Mouse (Mus musculus) erythroblast, embryonic 14.5 days (primary cell): ENCODE measurements around the gene Cdkl3. TPM values are rescaled to one million over a fixed set of nuclear protein-coding genes. Genes with fewer than 3 reads are reported as not detected.
"Not testable (repeated sequence)": the region's sequence is repeated elsewhere in the genome, so short reads cannot be mapped to it uniquely, and the experiment has no call there.

Experiments
- H3K27me3 ChIP-seq: 2 replicates; pipeline ENCODE4 v1.6.1; 2012; ENCODE audit warnings: inconsistent platforms; ENCODE audit not compliant: control insufficient read depth
- H3K36me3 ChIP-seq: 2 replicates; pipeline ENCODE4 v1.6.1; 2012; ENCODE audit warnings: mild to moderate bottlenecking, inconsistent platforms; ENCODE audit not compliant: control insufficient read depth
- H3K4me1 ChIP-seq: 2 replicates; pipeline ENCODE4 v1.6.1; 2012; ENCODE audit warnings: inconsistent platforms; ENCODE audit not compliant: control insufficient read depth
- H3K4me3 ChIP-seq: replicated peaks from 2 replicates; pipeline ENCODE3; 2012; ENCODE audit warnings: moderate library complexity, mild to moderate bottlenecking, inconsistent platforms
- H3K9me3 ChIP-seq: 2 replicates; pipeline ENCODE4 v1.6.1; 2012; ENCODE audit warnings: low read length, inconsistent platforms, mixed read lengths; ENCODE audit not compliant: control insufficient read depth
- GATA1 ChIP-seq: IDR thresholded peaks from 2 replicates; pipeline ENCODE4 v1.6.1; 2012; ENCODE audit warnings: low read length, inconsistent platforms, mixed read lengths
- TAL1 ChIP-seq: IDR thresholded peaks from 3 replicates; pipeline ENCODE4 v1.6.1; 2012; ENCODE audit warnings: low read length, inconsistent platforms, mixed read lengths
- polyA plus RNA-seq: library from polyadenylated mRNA; stranded (reverse); fragments of >175 nt; gene quantifications from 2 replicates; pipeline ENCODE4 v1.2.3, GENCODE M21; 2012

Cdkl3 gene
- polyA plus RNA-seq, 1 experiment: not detected

DNA sequence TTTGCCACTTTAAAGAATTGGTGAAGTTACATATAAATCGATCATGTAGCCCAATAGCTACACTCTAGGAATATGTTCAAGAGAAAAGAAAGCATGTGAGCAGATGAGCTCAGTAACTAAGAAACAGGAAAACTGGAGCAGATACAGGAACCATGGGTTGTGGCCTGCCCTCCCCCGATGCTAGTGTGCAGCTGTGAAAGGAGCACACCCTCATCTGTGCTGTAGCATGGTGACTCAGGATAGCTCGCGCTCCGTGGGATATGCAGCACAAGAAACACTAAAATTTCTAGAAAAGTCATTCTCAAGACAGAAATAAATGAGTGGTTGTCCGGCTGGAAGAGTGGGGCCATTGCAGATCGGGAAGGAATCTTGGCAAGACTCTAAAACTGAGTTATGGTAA, 113.1 kb downstream of the Cdkl3 start:
- Histone ChIP-seq H3K4me3 (no peak overlapping the region), H3K27me3 (no peaks in the 10 kb centered on the region), H3K9me3 (peaks cover 6% of the 10 kb centered on the region), H3K36me3 (peaks cover 100% of the 10 kb centered on the region), H3K4me1 (peaks cover 43% of the 10 kb centered on the region)
- TF ChIP-seq GATA1: no peak

GRCm38 (mm10) chr11:52120415-52120814, 116.4 kb downstream of the Cdkl3 start:
- not testable (repeated sequence) for H3K27me3 ChIP-seq, H3K4me3 ChIP-seq, H3K9me3 ChIP-seq
- peaks cover 100% of the 10 kb centered on the region for H3K36me3 ChIP-seq
- H3K4me1 ChIP-seq: peaks cover 30% of the 10 kb centered on the region

GRCm38 (mm10) chr11:52122045-52122444, 118.0 kb downstream of the Cdkl3 start:
- H3K36me3 ChIP-seq: peaks cover 98% of the 10 kb centered on the region
- no peak overlapping the region for H3K4me3 ChIP-seq
- H3K4me1 ChIP-seq: peaks cover 15% of the 10 kb centered on the region
- H3K9me3 ChIP-seq: peaks cover 6% of the 10 kb centered on the region
- no peaks in the 10 kb centered on the region for H3K27me3 ChIP-seq
- TF ChIP-seq TAL1: no peak

DNA sequence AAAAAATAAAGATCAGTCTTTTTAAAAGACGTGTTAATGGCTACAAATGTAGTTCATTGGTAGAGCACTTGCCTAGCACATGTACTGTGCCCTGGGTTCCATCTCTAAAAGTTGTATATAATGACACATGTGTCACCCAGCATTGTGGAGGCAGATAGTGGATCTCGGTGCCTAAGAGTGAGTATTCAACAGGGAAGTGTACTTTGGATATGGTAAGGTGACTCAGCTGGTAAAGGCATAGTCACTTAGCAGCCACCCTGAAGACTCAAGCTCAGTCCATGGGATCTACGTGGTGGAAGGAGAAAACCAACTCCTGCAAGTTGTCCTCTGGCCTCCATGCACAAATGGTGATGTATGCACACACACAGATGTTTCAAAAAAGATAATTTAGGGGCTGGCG, 120.4 kb downstream of the Cdkl3 start:
- Histone ChIP-seq H3K9me3 (peaks cover 6% of the 10 kb centered on the region), H3K4me1 (peaks cover 13% of the 10 kb centered on the region), H3K27me3 (no peaks in the 10 kb centered on the region), H3K4me3 (no peak overlapping the region), H3K36me3 (peaks cover 87% of the 10 kb centered on the region)
- TF ChIP-seq GATA1 (no peak), TAL1 (no peak)

DNA sequence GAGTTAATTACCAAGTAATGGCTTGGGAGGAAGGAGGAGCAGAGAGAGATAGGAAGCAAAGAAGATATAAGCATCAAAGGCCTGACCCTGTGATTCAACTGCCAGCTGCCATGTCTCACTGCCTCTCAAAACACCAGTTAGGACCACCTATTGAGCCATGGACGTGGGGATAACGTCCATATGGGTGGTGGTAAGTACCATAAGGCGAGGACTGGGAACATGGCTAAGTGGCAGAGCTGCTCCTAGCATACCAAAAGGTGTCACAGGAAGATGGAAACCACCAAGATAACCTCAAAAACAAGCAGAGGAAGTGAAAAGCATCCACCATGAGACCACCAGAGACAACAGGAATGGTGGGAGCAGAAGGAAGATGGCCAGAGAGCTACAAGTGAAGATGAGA, 123.1 kb downstream of the Cdkl3 start:
- peaks cover 60% of the 10 kb centered on the region for H3K36me3 ChIP-seq
- no peaks in the 10 kb centered on the region for H3K9me3 ChIP-seq
- peaks cover 13% of the 10 kb centered on the region for H3K4me1 ChIP-seq
- H3K4me3 ChIP-seq: no peak overlapping the region
- no peaks in the 10 kb centered on the region for H3K27me3 ChIP-seq
- no peak for TF ChIP-seq GATA1
- no peak for TF ChIP-seq TAL1

- no peak for TF ChIP-seq GATA1
- TF ChIP-seq TAL1: no peak
- Histone ChIP-seq H3K36me3 (peaks cover 54% of the 10 kb centered on the region), H3K4me3 (no peak overlapping the region), H3K9me3 (no peaks in the 10 kb centered on the region), H3K27me3 (no peaks in the 10 kb centered on the region), H3K4me1 (peaks cover 13% of the 10 kb centered on the region)
These were observed 123.7 kb downstream of the Cdkl3 start for GRCm38 (mm10) chr11:52127760-52128159.

DNA sequence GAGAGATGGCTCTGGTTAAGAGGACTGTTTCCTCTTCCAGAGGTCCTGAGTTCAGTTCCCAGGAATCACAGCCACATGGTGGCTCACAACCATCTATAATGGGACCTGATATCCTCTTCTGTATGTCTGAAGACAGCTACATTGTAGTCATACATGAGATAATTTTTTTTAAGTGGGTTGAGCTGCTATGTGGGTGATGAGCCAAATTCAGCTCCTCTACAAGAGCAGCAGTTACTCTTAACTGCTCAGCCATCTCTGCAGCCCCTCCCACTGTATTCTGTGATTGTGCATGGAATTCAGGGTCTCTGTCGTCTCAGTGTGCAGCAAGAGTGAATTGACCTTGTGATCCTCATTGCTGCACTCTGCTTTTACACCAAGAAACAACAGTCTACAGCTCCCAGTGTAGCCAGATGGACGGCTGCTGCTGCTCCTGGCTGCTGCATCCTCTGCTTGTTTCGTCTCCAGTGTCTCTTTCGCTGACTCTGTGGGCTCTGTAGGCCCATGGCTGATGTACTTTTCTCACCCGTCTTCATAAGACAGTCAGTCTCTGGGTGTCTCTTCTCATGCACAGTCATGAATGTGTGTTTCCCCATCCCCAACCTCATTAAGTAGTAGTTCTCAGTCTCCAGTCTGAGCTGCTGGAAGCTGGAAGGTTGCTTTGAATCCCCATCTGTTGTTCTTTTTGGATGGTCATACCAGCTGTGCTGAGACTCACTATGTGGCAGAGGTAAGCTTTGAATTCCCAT, 124.5 kb downstream of the Cdkl3 start:
- Histone ChIP-seq H3K9me3 (no peaks in the 10 kb centered on the region), H3K27me3 (no peaks in the 10 kb centered on the region), H3K4me1 (peaks cover 11% of the 10 kb centered on the region), H3K4me3 (no peak overlapping the region), H3K36me3 (peaks cover 47% of the 10 kb centered on the region)
- TF ChIP-seq GATA1: no peak
- TF ChIP-seq TAL1: no peak

- Histone ChIP-seq H3K4me3 (no peak overlapping the region), H3K36me3 (peaks cover 40% of the 10 kb centered on the region), H3K9me3 (no peaks in the 10 kb centered on the region), H3K4me1 (peaks cover 7% of the 10 kb centered on the region), H3K27me3 (no peaks in the 10 kb centered on the region)
- TF ChIP-seq GATA1 (no peak), TAL1 (no peak)
These were observed 125.2 kb downstream of the Cdkl3 start for GRCm38 (mm10) chr11:52129171-52129570.

DNA sequence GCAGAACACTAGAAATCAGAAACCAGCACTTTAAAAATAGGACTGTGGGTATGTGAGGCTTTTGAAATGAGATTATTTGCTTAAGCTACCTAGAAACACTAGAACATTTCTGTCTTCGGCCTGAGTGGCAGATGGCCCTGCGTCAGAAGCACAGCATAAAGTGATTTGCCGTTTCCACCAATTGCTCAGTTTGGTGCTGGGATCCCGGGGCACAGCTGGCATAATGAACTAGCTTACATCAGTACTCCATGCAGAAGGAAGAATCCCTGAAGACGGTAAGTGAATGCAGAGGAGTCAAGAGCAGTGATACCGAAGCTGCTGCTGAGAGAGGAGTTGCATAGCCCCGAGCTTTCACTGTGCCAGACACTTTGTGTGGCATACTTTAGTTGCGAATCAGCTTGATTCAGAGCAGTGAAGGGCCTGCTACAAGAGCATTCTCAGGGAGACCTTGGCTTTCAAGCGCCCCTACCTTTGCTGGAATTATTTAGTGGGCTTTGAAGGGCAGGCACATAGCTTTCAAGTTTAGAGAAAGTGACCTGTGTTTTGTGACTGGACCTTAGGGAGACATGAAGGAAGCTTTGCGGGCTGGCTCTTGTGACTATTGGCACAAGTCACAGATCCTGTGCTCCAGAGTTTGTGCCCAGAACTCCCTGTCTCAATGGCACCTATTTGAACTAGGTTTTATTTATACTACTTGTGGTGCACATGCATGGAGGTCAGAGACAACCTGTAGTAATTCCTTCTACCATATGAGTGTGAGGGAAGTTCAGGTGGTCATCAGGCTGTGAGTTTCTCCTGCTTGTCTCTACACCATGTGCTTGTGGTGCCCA, 125.8 kb downstream of the Cdkl3 start:
- Histone ChIP-seq H3K36me3 (peaks cover 33% of the 10 kb centered on the region), H3K9me3 (no peaks in the 10 kb centered on the region), H3K4me1 (peaks cover 2% of the 10 kb centered on the region; the same call in 1 of the 2 replicates), H3K27me3 (no peaks in the 10 kb centered on the region), H3K4me3 (no peak overlapping the region)
- TF ChIP-seq TAL1: no peak
- no peak for TF ChIP-seq GATA1
